Mouse (Mus musculus): ENCODE measurements around the gene Sipa1.
A peak's percentile ranks its signal among the peaks of the same experiment; 100 is the strongest.
"Not testable (repeated sequence)": the region's sequence is repeated elsewhere in the genome, so short reads cannot be mapped to it uniquely, and the experiment has no call there.

Sipa1 gene

DNA sequence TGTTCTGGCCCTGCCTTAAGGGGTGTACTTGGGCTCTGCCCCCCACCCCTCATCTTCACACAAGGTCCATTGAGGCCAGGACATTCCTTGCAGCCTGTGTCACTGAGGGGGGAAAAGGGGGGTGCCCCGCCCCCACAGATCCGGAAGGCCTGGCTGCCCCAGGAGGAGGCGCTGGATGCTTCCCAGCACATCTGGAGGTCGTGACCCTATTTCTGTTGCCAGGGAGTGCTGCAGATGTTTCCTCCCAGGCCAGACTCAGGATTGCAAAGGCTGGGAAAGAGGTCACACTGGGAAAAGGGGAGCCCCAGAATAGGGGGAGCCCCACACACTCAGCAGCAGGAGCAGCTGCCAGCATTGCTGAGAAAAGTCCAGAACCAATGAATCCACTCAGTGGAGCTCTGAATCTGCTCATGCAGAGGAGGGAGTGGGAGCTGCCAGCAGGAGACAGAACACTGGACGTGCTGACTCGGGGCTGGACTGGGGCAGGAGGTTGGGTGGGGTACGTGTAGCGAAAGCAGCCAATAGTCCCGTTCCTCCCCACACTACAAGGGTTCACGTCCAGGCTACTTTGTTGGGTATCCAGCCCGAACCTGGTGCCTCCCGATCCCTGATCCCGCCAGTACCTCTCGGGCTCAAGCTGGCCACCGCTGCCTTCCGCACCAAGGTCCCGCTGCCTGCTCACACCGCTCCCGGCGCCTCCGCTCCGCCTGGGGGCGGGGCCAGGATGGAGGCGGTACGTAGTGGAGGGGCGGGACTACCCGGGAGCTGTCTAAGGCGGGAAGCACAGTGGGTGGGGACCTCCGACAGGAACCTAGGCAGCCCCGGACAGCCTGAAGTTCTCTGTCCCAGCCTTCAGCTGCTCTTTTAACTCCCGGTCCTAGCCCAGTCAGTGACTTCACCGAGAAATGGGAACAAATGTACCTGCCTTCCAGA lies at the start of gene Sipa1:
TSS of gene Sipa1 (minus strand) at position 727 of the 933 bp plus-strand sequence.
- peak; percentile 82 for DNase-seq (ENCODE audit: low read depth, low spot score)

DNA sequence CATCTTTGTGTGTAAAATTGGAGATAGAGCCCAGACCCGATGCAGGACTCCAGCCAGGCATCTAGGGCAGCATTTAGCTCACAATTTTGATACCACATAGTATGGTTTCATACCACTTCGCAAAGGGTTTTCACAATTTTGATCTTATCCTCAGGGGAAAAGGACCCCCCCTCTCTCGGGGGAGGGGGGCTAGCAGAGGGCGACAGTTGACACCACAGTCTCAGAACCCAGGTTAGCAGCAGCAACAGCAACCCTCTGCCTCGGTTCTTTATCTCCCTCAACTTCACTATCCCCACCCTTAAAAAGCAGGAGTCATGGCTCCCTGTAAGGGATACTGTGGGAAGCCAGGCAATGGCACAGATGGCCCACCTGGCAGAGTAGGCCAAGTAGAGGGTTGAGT lies 49.7 kb upstream of the Sipa1 start:
- DNase-seq (ENCODE audit: low read depth, low spot score), result no peak

DNA sequence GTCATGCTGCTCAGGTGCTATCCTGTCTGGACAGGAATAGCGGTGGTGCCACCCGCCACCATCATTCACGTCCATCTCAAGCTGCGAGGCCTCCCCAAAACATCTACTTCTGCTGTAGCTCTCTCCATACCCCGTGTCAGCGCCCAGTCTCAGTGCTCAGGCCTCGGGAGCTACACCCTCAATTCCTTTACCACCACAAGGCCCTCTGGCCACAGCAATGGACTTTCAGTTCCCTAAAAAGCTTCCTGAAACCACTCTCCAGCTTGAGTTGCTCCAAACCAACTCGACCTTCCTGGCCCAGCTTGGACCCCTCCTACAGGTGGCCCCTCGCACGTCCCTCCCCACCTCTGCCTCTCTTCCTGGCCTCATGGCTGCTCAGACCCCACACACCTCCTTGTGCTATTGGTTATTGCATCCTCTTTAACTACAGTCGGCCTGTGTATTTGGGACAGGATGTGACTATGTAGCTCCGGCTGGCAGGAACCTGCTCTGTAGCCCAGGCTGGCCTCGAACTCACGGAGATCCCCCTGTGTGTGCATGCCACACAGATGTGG lies 48.5 kb upstream of the Sipa1 start:
- no peak for DNase-seq (ENCODE audit: low read depth, low spot score)

DNA sequence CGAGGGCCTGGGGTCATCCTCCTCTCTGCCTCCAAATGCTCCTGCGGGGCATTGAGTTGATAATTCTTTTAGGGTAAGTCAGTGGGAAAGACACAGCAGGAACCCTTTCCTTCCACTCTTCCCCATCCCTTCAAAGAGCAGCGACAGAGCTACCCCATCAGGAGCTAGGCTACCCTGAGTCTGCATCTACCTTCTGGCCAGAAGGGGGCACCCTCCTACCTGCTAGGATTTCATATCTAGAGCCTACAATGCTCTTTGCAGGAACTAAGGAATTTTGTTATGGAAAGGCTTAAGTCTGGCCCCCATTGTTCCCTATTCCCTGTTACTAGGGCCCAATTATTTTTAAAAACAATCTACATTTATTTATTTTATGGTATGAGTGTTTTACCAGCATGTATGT lies 47.7 kb upstream of the Sipa1 start:
- no peak for DNase-seq (ENCODE audit: low read depth, low spot score)

DNA sequence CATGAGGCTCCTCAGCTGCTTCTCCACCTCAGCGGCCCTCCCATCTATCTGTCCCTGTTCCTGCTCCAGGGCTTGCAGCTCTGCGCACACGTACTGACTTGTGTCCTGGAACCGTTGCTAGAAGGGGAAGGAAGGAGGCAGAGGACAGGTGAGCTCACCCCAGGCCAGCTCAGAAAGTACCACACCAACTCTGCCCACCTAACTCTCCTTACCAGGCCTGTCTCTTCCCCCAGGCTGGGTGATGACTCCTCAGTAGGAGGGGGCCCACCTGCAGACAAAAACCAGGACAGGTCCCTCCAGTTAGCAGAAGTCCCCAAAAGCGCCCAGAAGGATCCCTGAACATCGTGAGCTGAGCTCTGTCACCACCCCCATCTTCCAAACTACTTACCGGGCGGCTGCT lies 47.1 kb upstream of the Sipa1 start:
- no peak for DNase-seq (ENCODE audit: low read depth, low spot score)

DNA sequence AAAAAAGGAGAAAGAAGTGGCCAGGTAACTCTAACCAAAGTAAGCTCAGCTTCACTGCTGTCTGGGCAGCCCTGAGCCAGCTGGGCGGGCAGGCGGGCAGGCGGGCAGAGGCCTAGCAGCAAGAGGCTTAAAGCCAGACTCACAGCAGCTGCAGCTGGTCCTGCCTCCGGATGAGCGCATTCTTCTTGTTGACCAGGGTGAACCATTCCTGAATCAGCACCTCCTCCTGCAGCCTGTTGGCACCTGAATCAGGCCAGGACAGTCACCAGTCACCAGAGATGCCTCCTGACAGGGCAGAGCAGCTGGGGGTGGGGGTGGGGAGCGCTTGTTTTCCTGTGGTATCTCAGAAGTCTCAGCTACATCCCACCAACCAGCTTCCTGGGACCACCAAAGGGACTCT lies 46.6 kb upstream of the Sipa1 start:
- DNase-seq (ENCODE audit: low read depth, low spot score), result no peak

DNA sequence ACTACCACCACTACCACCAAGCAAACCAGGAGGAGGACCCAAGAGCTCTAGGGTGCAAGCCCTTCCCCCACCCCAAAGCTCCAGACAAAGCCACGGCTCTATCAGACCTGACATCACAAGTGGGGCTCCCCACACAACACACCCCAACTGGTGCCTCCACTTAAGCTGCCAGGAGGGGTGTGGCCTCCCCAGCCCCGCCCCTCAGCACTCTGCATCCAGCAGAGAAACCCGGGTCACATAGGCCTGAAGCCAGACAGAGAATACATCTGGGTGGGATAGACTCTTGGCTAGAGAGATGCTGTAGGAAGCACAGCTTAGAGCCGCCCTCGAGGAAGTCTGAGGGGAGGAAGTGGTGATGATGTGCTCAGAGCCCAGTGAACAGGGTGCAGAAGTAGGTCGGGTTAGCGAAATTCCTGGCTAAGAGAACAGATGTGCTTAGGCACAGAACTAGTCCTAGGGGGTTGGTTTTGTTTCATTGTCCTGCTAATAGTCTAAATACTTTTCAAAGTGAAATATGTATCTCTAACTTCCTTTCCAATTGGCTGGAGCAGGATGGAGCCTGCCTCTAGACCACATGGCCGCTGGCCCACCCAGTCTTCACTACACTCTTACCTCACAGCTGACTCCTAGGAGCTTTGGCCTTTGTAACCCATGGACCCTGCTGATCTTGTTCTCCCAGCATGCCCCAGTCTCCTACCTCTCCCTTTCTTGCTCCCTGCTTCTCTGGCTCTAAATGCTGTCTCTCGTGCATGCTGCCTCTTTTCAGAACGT lies 41.5 kb upstream of the Sipa1 start:
- no peak for DNase-seq (ENCODE audit: low read depth, low spot score)

DNA sequence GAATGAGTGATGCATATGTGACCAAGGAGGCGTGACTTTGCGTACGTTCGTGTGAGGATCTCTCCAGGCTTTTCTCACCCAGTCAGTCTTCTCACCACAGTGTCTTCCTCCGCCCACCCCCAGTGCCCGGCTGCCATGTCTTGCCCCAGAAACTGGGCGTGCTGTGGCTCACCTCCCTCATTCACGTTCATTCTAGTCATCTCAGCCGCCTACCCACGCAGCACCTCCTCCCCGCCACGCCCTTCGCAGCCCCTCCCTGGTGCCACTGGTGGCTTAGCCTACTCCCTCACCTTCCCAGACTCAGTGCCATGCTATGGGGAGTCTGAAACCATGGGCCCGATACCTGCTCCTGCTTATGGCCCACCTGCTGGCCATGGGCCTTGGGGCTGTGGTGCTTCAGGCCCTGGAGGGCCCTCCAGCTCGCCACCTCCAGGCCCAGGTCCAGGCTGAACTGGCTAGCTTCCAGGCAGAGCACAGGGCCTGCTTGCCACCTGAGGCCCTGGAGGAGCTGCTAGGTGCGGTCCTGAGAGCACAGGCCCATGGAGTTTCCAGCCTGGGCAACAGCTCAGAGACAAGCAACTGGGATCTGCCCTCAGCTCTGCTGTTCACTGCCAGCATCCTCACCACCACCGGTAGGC lies 40.8 kb upstream of the Sipa1 start, which contains the start of gene Kcnk7:
TSS of gene Kcnk7 (plus strand) at position 205 of the 638 bp plus-strand sequence.
- no peak for DNase-seq (ENCODE audit: low read depth, low spot score)

DNA sequence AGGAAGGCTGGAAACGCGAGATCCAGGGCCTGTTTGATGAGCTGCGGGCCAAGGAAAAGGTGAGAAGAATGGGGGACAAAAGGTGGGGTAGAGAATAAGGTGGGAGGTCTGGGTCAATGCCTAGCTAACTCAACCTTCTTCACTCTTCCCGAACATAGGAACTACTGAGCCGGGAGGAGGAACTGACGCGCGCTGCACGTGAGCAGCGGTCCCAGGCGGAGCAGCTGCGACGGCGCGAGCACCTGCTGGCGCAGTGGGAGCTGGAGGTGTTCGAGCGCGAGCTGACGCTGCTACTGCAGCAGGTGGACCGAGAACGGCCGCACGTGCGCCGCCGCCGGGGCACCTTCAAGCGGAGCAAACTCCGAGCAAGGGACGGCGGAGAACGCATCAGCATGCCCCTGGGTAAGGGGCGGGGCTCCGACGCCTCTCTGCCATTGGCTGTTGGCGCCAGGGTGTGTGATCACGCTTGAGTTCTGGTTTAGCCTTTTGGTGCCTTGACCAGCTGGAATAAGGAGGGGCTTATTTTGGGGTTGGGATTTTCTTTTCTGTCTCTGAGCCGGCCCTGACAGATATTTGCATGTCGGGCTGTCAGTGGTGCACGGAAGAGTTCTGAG lies 32.4 kb upstream of the Sipa1 start:
- DNase-seq (ENCODE audit: low read depth, low spot score), result peak; percentile 19

DNA sequence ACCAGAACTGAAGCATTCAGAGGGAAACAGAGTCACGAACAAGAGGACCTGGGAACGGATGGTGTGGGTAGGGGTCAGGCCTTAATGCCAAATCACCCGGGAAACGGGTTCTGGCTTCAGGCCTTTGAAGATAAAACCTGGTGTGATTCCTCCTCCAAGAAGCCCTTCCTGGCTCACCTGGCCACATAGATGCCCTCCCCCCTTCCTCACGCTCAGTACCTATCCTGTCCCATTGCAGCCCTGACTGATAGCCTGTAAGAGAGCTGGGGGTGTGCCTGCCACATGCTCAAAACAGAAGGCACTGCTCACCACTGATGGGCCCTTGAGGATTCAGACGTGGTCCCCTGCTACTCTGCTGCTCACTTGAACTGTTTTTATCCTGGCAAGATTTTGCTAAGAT lies 30.3 kb upstream of the Sipa1 start:
- DNase-seq (ENCODE audit: low read depth, low spot score), result no peak

DNA sequence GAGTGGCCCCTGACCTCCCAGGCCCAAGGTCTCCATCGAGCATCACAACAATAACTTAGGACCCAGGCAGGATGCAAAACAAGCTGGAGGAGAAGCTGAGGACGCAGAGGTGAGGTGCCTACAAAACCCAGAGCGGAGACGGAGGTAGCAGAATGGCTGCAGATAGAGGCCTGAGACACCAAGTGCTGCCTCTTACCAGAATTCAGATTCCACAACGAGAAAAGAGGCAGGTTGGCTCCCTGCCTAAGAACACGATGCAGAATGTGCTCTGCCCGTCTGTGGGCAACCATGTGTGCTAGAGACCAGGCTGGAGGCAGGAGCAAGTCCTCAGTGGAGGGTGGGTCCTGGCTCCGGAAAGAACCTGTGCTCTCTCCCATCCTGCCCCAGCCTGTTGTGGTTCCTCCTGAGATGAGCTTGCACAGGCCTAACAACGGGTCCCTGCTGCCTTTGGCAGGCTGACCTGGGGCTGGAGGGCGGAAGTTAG lies 29.4 kb upstream of the Sipa1 start:
- no peak for DNase-seq (ENCODE audit: low read depth, low spot score)

DNA sequence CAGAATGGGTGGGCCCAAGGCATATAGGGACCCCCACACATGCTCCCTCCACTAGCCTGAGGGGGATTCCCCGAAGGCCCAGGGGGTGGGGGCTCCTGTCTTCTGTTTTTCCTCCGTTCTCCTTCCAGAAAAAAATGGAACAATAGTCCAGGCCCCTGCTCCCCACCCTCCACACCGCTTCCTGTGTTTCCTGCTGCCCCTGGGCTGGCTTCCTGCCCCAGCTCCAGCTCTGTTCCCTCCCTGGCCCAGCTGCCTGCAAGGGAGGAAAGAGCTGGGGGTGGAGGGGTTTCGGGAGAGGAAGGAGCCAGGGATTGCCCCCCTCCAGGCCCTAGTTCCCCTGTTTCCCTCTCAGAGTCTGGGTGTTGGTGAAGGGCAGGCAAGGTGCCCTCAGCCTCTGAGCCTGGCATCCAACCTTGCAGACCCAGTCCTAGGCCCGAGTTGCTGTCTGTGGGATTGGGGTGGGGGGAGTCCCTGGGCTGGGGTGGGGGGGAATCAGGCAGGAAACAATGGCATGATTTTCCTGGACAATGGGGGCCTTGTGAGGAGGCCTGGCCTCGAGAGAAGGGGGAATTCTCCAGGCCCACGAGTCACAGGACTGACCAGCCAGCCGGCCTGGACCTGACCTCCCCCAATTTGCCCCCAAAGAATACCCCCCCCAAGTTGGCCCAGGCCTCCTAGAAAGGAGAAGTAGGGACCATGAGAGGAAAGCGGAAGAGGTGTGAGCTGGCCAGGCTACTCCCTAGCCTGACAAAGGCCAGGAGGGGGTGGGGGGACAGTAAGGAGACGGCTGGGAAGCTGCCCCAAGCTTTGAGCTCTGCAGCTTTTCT lies 28.8 kb upstream of the Sipa1 start:
- DNase-seq (ENCODE audit: low read depth, low spot score), result no peak

DNA sequence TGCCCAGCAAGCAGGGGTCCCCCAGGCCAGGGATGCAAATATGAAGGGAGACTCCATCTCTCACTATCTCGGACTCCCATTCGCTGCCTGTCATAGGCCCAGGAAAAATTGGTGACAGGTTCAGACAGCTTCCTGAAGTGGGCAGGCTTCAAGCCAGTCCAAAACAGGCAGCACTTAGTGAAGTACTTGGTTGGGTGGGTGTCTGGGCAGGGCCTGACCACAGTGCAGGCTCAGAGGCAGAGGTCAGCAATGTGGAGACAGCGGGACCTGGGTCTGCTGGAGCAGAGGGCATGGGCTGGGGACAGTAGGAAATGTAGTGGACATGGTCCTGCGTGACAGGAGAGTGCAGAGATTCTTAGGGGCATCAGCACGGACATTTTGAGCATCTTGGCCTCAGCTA lies 28.1 kb upstream of the Sipa1 start:
- DNase-seq (ENCODE audit: low read depth, low spot score), result no peak

DNA sequence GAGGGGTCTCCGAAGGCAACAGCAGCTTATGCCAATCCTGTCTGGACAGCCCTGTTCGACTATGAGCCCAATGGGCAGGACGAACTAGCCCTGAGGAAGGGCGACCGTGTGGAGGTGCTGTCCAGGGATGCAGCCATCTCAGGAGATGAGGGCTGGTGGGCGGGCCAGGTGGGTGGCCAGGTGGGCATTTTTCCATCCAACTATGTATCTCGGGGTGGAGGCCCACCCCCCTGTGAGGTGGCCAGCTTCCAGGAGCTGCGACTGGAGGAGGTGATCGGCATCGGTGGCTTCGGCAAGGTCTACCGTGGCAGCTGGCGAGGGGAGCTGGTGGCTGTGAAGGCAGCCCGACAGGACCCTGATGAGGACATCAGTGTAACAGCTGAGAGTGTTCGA lies 26.8 kb upstream of the Sipa1 start:
- no peak for DNase-seq (ENCODE audit: low read depth, low spot score)

DNA sequence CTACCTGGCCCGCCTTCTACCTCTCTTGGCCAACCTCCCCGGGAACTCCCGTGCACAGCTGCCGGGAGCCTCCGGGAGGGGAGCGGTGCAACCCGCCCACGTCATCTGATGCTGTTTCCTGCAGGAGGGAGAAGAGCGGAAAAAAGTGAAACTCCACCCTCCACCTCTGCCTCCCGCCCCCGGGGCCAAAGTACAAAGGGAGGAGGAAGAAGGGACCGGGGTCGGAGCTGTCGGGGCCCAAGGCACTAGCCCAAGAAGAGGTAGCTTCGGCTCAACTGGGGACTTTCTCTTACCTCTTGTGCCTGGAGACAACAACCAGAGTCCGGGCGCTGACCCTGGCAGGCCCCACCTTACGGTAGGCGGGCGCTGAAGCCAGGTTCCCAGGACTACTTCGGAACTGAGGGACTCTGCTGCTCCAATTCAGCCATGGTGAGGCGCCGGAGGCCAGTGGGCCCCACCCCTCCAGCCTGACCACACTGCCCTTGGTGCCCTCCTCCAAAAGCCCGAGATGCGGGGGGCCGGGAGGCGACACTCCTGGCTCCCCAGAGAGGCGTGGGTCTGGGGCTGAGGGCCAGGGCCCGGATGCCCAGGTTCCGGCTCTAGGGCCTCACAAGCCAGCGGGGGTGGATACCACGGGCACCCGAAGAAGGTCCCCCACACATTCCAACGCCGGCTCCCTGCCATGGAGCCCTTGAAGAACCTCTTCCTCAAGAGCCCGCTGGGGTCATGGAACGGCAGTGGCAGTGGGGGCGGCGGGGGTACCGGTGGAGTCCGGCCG lies 26.2 kb upstream of the Sipa1 start:
- peak; percentile 54 for DNase-seq (ENCODE audit: low read depth, low spot score)

DNA sequence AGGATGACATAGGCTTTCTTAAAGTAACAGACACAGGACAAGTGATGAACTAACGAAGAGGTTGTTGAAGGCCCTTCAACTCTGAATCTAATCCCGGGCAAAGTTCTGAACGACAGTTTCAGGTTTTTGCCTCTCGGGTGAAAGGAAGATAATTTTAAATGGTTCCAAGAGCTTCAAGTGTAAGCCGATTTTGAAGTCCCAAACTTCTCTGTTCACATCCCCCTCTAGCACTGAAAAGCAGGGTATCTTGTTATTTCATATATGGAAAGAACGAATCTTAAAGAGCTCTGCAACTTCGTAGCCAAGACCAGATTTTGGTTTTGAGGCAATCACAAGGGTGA lies 25.6 kb upstream of the Sipa1 start:
- no peak for DNase-seq (ENCODE audit: low read depth, low spot score)

DNA sequence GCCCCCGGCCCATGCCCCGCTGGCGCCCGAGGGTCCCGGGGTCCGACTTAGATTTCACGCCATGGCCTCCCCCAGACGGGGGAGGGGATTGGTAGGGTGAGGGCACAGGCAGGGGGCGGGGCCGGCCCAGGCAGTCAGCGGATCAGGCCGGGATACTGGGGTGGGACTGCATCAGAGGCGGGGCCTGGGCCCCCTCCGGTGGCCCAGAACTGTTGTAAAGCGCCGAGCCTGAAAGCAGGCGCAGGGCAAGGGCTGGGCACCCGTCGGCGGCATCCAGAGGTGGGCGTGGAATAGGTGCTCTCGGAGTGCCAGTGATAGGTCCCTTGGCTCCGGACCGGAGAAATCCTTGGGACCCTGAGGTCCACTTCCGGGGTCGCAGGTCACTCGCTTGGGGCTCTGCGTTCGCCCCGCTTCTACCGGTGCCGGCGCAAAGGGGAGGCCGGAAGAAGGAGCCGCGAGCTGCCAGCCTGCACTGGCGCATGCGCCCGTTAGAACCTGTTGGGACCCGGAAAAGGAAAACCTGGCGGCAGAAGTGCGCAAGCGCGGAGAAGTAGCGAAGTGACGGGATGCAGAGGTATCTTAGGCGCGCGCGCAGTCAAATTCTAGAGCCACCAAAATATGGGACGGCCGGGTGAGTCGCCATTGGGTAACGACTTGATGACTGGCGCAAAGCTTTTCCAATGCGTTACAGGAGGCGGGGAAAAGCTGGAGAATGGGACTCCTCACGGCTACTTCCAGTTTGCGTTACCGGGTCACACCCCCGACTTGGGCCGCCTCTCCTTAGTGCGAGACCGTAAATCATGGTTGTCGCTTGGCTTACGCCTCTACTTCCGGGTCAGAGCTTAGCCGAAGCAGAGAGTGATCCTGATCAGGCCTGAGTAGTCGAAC lies 24.9 kb upstream of the Sipa1 start, which contains the start of the genes Map3k11 and Pcnx3:
TSS of gene Map3k11 (plus strand) at position 543 of the 888 bp plus-strand sequence.
TSS of gene Pcnx3 (minus strand) at position 709 of the 888 bp plus-strand sequence.
- peak; percentile 97 for DNase-seq (ENCODE audit: low read depth, low spot score)

DNA sequence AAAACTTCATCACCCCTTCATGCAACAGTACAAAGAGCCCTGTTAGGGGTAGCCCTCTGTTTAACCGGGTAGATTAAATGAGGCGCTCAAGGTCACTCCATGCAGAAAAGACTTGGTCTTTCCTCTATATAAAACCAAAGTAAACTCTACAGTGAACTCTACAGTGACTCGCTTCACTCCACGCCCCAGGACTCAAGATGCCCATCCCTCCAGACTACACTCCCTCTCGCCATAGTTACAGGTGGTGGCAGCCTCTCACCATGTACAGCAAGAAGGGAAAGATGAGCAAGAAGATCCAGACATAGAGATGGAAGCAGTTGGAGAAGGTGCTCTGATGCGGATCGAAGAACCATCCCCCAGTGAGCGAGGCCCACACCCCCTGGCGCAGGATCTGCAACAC lies 24.2 kb upstream of the Sipa1 start:
- no peak for DNase-seq (ENCODE audit: low read depth, low spot score)

DNA sequence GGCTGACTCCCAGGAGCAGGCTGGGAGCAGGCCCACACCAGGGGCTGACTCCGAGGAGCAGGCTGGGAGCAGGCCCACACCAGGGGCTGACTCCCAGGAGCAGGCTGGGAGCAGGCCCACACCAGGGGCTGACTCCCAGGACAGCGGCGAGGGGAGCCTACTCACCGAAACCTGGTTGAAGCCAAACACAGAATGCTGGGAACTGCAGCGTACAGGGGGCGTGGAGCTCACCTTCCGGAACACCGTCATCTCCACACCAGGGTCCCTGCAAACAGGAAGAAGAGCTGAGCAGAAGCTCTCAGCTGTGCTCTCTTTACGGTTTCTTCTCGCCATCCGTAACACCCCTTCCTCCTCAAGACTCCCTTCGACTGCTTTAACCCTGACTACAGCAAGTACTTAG lies 23.4 kb upstream of the Sipa1 start:
- not testable (repeated sequence) for DNase-seq (ENCODE audit: low read depth, low spot score)

Measured in embryo, embryonic 11.5 days (tissue).